Mouse (Mus musculus) embryo, embryonic 11.5 days (tissue): ENCODE measurements around the gene 9930111J21Rik1.
"Not testable (repeated sequence)": the region's sequence is repeated elsewhere in the genome, so short reads cannot be mapped to it uniquely, and the experiment has no call there.

Experiments
- DNase-seq: peaks from one replicate; pipeline ENCODE4 v3.0.0-alpha.2; 2012; ENCODE audit warnings: low read depth, low spot score

Gene 9930111J21Rik1

GRCm38 (mm10) chr11:48979251-48979650, at the start of gene 9930111J21Rik1:
Gene 9930111J21Rik1, minus strand, starts transcription at chr11:48979398.
- DNase-seq: not testable (repeated sequence)

GRCm38 (mm10) chr11:49012074-49012473, 32.9 kb upstream of the 9930111J21Rik1 start:
- not testable (repeated sequence) for DNase-seq

GRCm38 (mm10) chr11:49006785-49007184, 27.6 kb upstream of the 9930111J21Rik1 start:
- DNase-seq: not testable (repeated sequence)

- not testable (repeated sequence) for DNase-seq
Observed at GRCm38 (mm10) chr11:49006317-49006716, 27.1 kb upstream of the 9930111J21Rik1 start.

GRCm38 (mm10) chr11:49000411-49000810, 21.2 kb upstream of the 9930111J21Rik1 start:
- DNase-seq: not testable (repeated sequence)

- not testable (repeated sequence) for DNase-seq
Observed at GRCm38 (mm10) chr11:48994018-48994417, 14.8 kb upstream of the 9930111J21Rik1 start, which contains the start of gene Tgtp1. Gene Tgtp1, minus strand, starts transcription at chr11:48994172.

- DNase-seq: not testable (repeated sequence)
Observed at GRCm38 (mm10) chr11:48993296-48993695, 14.1 kb upstream of the 9930111J21Rik1 start.

GRCm38 (mm10) chr11:48991740-48992520, 12.7 kb upstream of the 9930111J21Rik1 start, which contains the start of gene Gm12185:
Gene Gm12185, minus strand, starts transcription at chr11:48992226.
- not testable (repeated sequence) for DNase-seq

GRCm38 (mm10) chr11:48989981-48990380, 10.8 kb upstream of the 9930111J21Rik1 start:
- DNase-seq: not testable (repeated sequence)

GRCm38 (mm10) chr11:48988219-48988618, 9.0 kb upstream of the 9930111J21Rik1 start:
- not testable (repeated sequence) for DNase-seq

GRCm38 (mm10) chr11:48982848-48983247, 3.6 kb upstream of the 9930111J21Rik1 start:
- not testable (repeated sequence) for DNase-seq

GRCm38 (mm10) chr11:48980052-48980451, 854 bp upstream of the 9930111J21Rik1 start:
- not testable (repeated sequence) for DNase-seq

GRCm38 (mm10) chr11:48978240-48978939, 808 bp downstream of the 9930111J21Rik1 start, which contains the start of gene Olfr56:
Gene Olfr56, plus strand, starts transcription at chr11:48978889.
- DNase-seq: not testable (repeated sequence)

GRCm38 (mm10) chr11:48974686-48975085, 4.5 kb downstream of the 9930111J21Rik1 start:
- not testable (repeated sequence) for DNase-seq

- DNase-seq: not testable (repeated sequence)
Observed at GRCm38 (mm10) chr11:48946090-48946489, 33.1 kb downstream of the 9930111J21Rik1 start, which contains the start of gene Psme2b. Gene Psme2b, minus strand, starts transcription at chr11:48946190.

- not testable (repeated sequence) for DNase-seq
Observed at GRCm38 (mm10) chr11:48939286-48939685, 39.9 kb downstream of the 9930111J21Rik1 start.

GRCm38 (mm10) chr11:48935291-48935690, 43.9 kb downstream of the 9930111J21Rik1 start:
- DNase-seq: not testable (repeated sequence)

- DNase-seq: not testable (repeated sequence)
Observed at GRCm38 (mm10) chr11:48933923-48934322, 45.3 kb downstream of the 9930111J21Rik1 start.

GRCm38 (mm10) chr11:48933422-48933821, 45.8 kb downstream of the 9930111J21Rik1 start:
- not testable (repeated sequence) for DNase-seq

GRCm38 (mm10) chr11:48928068-48928467, 51.1 kb downstream of the 9930111J21Rik1 start:
- DNase-seq: not testable (repeated sequence)

GRCm38 (mm10) chr11:48926437-48926836, 52.8 kb downstream of the 9930111J21Rik1 start:
- DNase-seq: not testable (repeated sequence)

GRCm38 (mm10) chr11:48923818-48924217, 55.4 kb downstream of the 9930111J21Rik1 start:
- DNase-seq: not testable (repeated sequence)
